Mouse (Mus musculus): ENCODE measurements at regions not wholly inside any gene's neighbourhood (a gene's known extent, or its start where the extent isn't known, plus 50 kb on each side); places are given as distances from the start of the nearest gene placed in this dataset.
A peak's percentile ranks its signal among the peaks of the same experiment; 100 is the strongest.

DNA sequence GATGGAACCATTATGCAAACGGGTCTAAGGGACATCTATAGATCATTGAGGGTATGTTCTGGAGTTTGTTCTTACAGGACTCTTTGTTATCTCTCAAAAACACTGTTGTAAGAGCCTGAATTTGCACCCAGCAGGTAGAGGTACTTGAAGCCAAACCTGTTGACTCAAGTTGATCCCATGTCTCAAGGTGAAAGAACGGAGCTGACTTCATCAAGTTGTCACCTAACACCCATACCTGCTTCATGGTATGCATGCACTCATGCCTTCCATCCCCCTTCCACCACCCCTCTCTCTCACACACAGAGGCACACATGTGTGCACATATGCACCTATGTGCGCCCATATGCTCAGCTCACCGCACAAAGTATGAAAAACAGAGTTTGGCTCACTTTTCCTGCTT lies 189.0 kb downstream of the Ttll7 start:
- Histone ChIP-seq H3K9ac (replicated peaks; ENCODE audit: low read depth) (no peak overlapping the region), H3K4me2 (replicated peaks; ENCODE audit: low read depth, low read length) (no peak overlapping the region), H3K9me3 (ENCODE audit: low read length) (no peaks in the 10 kb centered on the region), H3K4me3 (ENCODE audit: low read depth, low read length) (no peak overlapping the region), H3K27me3 (replicated peaks; ENCODE audit: insufficient read depth, low read length) (no peaks in the 10 kb centered on the region), H3K36me3 (ENCODE audit: insufficient read depth, low read length) (no peaks in the 10 kb centered on the region), H3K27ac (ENCODE audit: low read length) (no peak overlapping the region), H3K4me1 (ENCODE audit: insufficient read depth, low read depth, low read length) (no peaks in the 10 kb centered on the region)
- 75% methylated on average over 4 of the region's 4 CpGs for WGBS
- TF ChIP-seq CTCF (IDR thresholded peaks at IDR 0.05) (no peak), EP300 (IDR thresholded peaks at IDR 0.05) (no peak)
- DNase-seq (ENCODE audit: low spot score) (peak; percentile 57), ATAC-seq (no peak)

DNA sequence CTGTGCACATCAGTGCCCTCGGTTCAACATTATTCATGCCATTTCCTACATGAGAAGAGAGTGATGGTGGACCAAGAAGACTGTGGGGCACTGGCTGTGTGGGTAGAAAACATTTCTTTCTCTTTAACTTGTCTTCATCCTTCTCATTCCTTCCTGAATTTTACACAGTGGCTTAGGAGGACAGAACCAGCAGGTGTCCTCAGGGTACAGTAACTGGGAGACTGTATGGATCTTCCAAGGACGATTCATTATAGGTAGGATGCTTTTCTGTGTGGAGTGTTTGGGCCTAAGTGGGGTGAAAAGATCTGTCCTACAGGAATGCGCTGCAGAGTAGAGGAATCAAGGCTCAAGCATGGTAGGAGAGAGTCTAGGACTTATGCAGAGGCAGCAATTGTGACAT lies 190.7 kb downstream of the Ttll7 start:
- no peak overlapping the region for H3K4me3 ChIP-seq (ENCODE audit: low read depth, low read length)
- TF ChIP-seq EP300 (IDR thresholded peaks at IDR 0.05) (no peak), CTCF (IDR thresholded peaks at IDR 0.05) (0 out of 2 replicates have a peak, but pooled peaks have one; percentile 5)
- ATAC-seq, result no peak
- DNase-seq (ENCODE audit: low spot score), result no peak
- 80% methylated on average over 3 of the region's 3 CpGs for WGBS
- H3K4me2 ChIP-seq (replicated peaks; ENCODE audit: low read depth, low read length), result no peak overlapping the region
- H3K36me3 ChIP-seq (ENCODE audit: insufficient read depth, low read length), result no peaks in the 10 kb centered on the region
- no peaks in the 10 kb centered on the region for H3K4me1 ChIP-seq (ENCODE audit: insufficient read depth, low read depth, low read length)
- H3K9ac ChIP-seq (replicated peaks; ENCODE audit: low read depth), result no peak overlapping the region
- no peaks in the 10 kb centered on the region for H3K27me3 ChIP-seq (replicated peaks; ENCODE audit: insufficient read depth, low read length)
- no peaks in the 10 kb centered on the region for H3K9me3 ChIP-seq (ENCODE audit: low read length)
- H3K27ac ChIP-seq (ENCODE audit: low read length), result no peak overlapping the region

GRCm38 (mm10) chr3:147046634-147047033 lies 194.5 kb downstream of the Ttll7 start:
- peak; percentile 40 for DNase-seq (ENCODE audit: low spot score)
- H3K36me3 ChIP-seq (ENCODE audit: insufficient read depth, low read length), result no peaks in the 10 kb centered on the region
- H3K9ac ChIP-seq (replicated peaks; ENCODE audit: low read depth), result no peak overlapping the region
- no peak overlapping the region for H3K27ac ChIP-seq (ENCODE audit: low read length)
- no peaks in the 10 kb centered on the region for H3K4me1 ChIP-seq (ENCODE audit: insufficient read depth, low read depth, low read length)
- H3K4me2 ChIP-seq (replicated peaks; ENCODE audit: low read depth, low read length), result no peak overlapping the region
- WGBS, result 58% methylated on average over 2 of the region's 2 CpGs
- H3K9me3 ChIP-seq (ENCODE audit: low read length), result no peaks in the 10 kb centered on the region
- ATAC-seq, result peak; percentile 38; the same call in 1 of the 2 replicates
- H3K27me3 ChIP-seq (replicated peaks; ENCODE audit: insufficient read depth, low read length), result no peaks in the 10 kb centered on the region
- H3K4me3 ChIP-seq (ENCODE audit: low read depth, low read length), result no peak overlapping the region
- TF ChIP-seq CTCF (IDR thresholded peaks at IDR 0.05), result no peak

- WGBS, result 74% methylated on average over 8 of the region's 8 CpGs
- Histone ChIP-seq H3K9ac (replicated peaks; ENCODE audit: low read depth) (no peak overlapping the region), H3K4me3 (ENCODE audit: low read depth, low read length) (no peak overlapping the region), H3K4me1 (ENCODE audit: insufficient read depth, low read depth, low read length) (no peaks in the 10 kb centered on the region), H3K27ac (ENCODE audit: low read length) (no peak overlapping the region), H3K36me3 (ENCODE audit: insufficient read depth, low read length) (no peaks in the 10 kb centered on the region), H3K9me3 (ENCODE audit: low read length) (no peaks in the 10 kb centered on the region), H3K4me2 (replicated peaks; ENCODE audit: low read depth, low read length) (no peak overlapping the region), H3K27me3 (replicated peaks; ENCODE audit: insufficient read depth, low read length) (no peaks in the 10 kb centered on the region)
- no peak for ATAC-seq
- no peak for DNase-seq (ENCODE audit: low spot score)
- TF ChIP-seq EP300 (IDR thresholded peaks at IDR 0.05) (no peak), CTCF (IDR thresholded peaks at IDR 0.05) (no peak)
Measured at GRCm38 (mm10) chr3:147054157-147054838, 202.1 kb downstream of the Ttll7 start.

DNA sequence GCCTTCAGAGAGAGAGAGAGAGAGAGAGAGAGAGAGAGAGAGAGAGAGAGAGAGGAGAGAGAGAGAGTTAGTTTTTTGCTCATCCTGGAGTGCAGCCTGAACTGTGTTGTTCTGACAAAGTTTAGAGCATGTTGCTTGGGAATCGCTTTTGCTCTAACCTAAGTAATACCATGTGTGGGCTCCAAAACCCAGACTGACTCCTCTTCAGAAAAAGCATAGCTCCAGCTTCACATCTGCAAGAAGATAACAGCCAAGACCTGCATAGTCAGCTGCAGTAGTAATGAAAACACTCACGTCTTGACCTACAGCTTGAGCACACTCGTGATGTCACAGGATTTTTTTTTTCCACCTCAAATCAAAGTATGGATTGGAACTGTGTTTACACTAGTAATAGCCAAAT lies 205.7 kb downstream of the Ttll7 start:
- no peak for ATAC-seq
- no peaks in the 10 kb centered on the region for H3K36me3 ChIP-seq (ENCODE audit: insufficient read depth, low read length)
- H3K9me3 ChIP-seq (ENCODE audit: low read length), result no peaks in the 10 kb centered on the region
- no peaks in the 10 kb centered on the region for H3K4me1 ChIP-seq (ENCODE audit: insufficient read depth, low read depth, low read length)
- H3K4me2 ChIP-seq (replicated peaks; ENCODE audit: low read depth, low read length), result no peak overlapping the region
- no peak overlapping the region for H3K27ac ChIP-seq (ENCODE audit: low read length)
- no peak overlapping the region for H3K4me3 ChIP-seq (ENCODE audit: low read depth, low read length)
- DNase-seq (ENCODE audit: low spot score), result no peak
- no peak overlapping the region for H3K9ac ChIP-seq (replicated peaks; ENCODE audit: low read depth)
- TF ChIP-seq EP300 (IDR thresholded peaks at IDR 0.05) (no peak), CTCF (IDR thresholded peaks at IDR 0.05) (no peak)
- H3K27me3 ChIP-seq (replicated peaks; ENCODE audit: insufficient read depth, low read length), result no peaks in the 10 kb centered on the region
- WGBS, result 59% methylated on average over 3 of the region's 3 CpGs

- WGBS, result 83% methylated on average over 8 of the region's 8 CpGs
- H3K4me1 ChIP-seq (ENCODE audit: insufficient read depth, low read depth, low read length), result no peaks in the 10 kb centered on the region
- TF ChIP-seq CTCF (IDR thresholded peaks at IDR 0.05) (no peak), EP300 (IDR thresholded peaks at IDR 0.05) (no peak)
- ATAC-seq (no peak), DNase-seq (ENCODE audit: low spot score) (no peak)
- no peaks in the 10 kb centered on the region for H3K36me3 ChIP-seq (ENCODE audit: insufficient read depth, low read length)
- no peaks in the 10 kb centered on the region for H3K27me3 ChIP-seq (replicated peaks; ENCODE audit: insufficient read depth, low read length)
- no peak overlapping the region for H3K27ac ChIP-seq (ENCODE audit: low read length)
- H3K9ac ChIP-seq (replicated peaks; ENCODE audit: low read depth), result no peak overlapping the region
- H3K4me2 ChIP-seq (replicated peaks; ENCODE audit: low read depth, low read length), result no peak overlapping the region
- no peak overlapping the region for H3K4me3 ChIP-seq (ENCODE audit: low read depth, low read length)
- no peaks in the 10 kb centered on the region for H3K9me3 ChIP-seq (ENCODE audit: low read length)
Measured at GRCm38 (mm10) chr3:147060659-147061058, 208.5 kb downstream of the Ttll7 start.

DNA sequence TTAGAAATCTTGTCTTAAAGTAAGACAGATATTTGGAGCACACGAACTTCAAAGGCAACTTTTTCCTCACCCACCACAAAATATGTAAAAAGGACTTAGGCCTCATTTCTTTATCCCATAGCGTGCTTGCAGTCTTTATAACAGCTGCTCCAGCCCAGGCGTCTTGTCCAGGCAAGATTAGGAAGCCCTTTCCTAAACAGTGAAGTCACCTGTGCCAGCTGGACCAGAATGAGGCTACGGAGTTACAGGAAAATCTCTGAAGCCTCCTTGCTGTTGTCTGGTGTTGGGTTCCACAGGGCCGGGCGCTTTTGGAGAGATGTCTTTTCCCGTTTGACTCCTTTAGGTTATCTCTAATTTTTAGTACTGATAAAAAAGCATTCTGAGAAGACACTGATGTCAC lies 210.3 kb downstream of the Ttll7 start:
- no peak overlapping the region for H3K27ac ChIP-seq (ENCODE audit: low read length)
- no peaks in the 10 kb centered on the region for H3K36me3 ChIP-seq (ENCODE audit: insufficient read depth, low read length)
- WGBS, result 78% methylated on average over 7 of the region's 7 CpGs
- no peaks in the 10 kb centered on the region for H3K9me3 ChIP-seq (ENCODE audit: low read length)
- no peaks in the 10 kb centered on the region for H3K27me3 ChIP-seq (replicated peaks; ENCODE audit: insufficient read depth, low read length)
- no peak for DNase-seq (ENCODE audit: low spot score)
- H3K4me3 ChIP-seq (ENCODE audit: low read depth, low read length), result no peak overlapping the region
- no peaks in the 10 kb centered on the region for H3K4me1 ChIP-seq (ENCODE audit: insufficient read depth, low read depth, low read length)
- TF ChIP-seq CTCF (IDR thresholded peaks at IDR 0.05) (no peak), EP300 (IDR thresholded peaks at IDR 0.05) (no peak)
- H3K9ac ChIP-seq (replicated peaks; ENCODE audit: low read depth), result no peak overlapping the region
- no peak for ATAC-seq
- H3K4me2 ChIP-seq (replicated peaks; ENCODE audit: low read depth, low read length), result no peak overlapping the region
